Mouse (Mus musculus) urinary bladder, postnatal 4 days (tissue): ENCODE data around the gene Mlana.

ENCODE experiments used
- DNase-seq, 2 experiments: peaks; one replicate each; pipeline ENCODE4 v3.0.0; 2021 to 2022; ENCODE audit warnings: low spot score in 2 of 2

The Mlana gene

GRCm38 (mm10) chr19:29675562-29676078 is 22.0 kb upstream of the Mlana start:
- DNase-seq: no peak

GRCm38 (mm10) chr19:29676479-29677193 is 21.0 kb upstream of the Mlana start:
- no peak for DNase-seq

GRCm38 (mm10) chr19:29678181-29678778 is 19.3 kb upstream of the Mlana start:
- no peak for DNase-seq

- no peak for DNase-seq
Measured at GRCm38 (mm10) chr19:29680182-29681152, 17.2 kb upstream of the Mlana start.

GRCm38 (mm10) chr19:29683844-29684540 is 13.6 kb upstream of the Mlana start:
- DNase-seq: no peak

- no peak for DNase-seq
Measured at GRCm38 (mm10) chr19:29695071-29695470, 2.6 kb upstream of the Mlana start.

- DNase-seq: no peak
Measured at GRCm38 (mm10) chr19:29696309-29696708, 1.3 kb upstream of the Mlana start.

- no peak for DNase-seq
Measured at GRCm38 (mm10) chr19:29696840-29697239, 784 bp upstream of the Mlana start.

GRCm38 (mm10) chr19:29701707-29702106 is 4.1 kb downstream of the Mlana start:
- DNase-seq: no peak

GRCm38 (mm10) chr19:29704436-29704835 is 6.8 kb downstream of the Mlana start:
- no peak for DNase-seq

- no peak for DNase-seq
Measured at GRCm38 (mm10) chr19:29707314-29707898, 9.8 kb downstream of the Mlana start.

- no peak for DNase-seq
Measured at GRCm38 (mm10) chr19:29708003-29708402, 10.4 kb downstream of the Mlana start.

- DNase-seq: no peak
Measured at GRCm38 (mm10) chr19:29708461-29708860, 10.8 kb downstream of the Mlana start.

GRCm38 (mm10) chr19:29709461-29709860 is 11.8 kb downstream of the Mlana start:
- DNase-seq: no peak

GRCm38 (mm10) chr19:29713451-29713850 is 15.8 kb downstream of the Mlana start:
- no peak for DNase-seq

- no peak for DNase-seq
Measured at GRCm38 (mm10) chr19:29717854-29718253, 20.2 kb downstream of the Mlana start.

GRCm38 (mm10) chr19:29718476-29718875 is 20.9 kb downstream of the Mlana start:
- no peak for DNase-seq

GRCm38 (mm10) chr19:29735421-29735820 is 37.8 kb downstream of the Mlana start:
- no peak for DNase-seq

- DNase-seq: no peak
Measured at GRCm38 (mm10) chr19:29739608-29740007, 42.0 kb downstream of the Mlana start.

- no peak for DNase-seq
Measured at GRCm38 (mm10) chr19:29740661-29741060, 43.0 kb downstream of the Mlana start.

GRCm38 (mm10) chr19:29743531-29743930 is 45.9 kb downstream of the Mlana start:
- no peak for DNase-seq
